Mouse (Mus musculus) retina, embryonic 14.5 days (tissue): ENCODE results near the gene Lama5.

Experiments used
- DNase-seq: peaks from one replicate; pipeline ENCODE4 v3.0.0-alpha.2; 2015; ENCODE audit warnings: low spot score

The Lama5 gene

DNA sequence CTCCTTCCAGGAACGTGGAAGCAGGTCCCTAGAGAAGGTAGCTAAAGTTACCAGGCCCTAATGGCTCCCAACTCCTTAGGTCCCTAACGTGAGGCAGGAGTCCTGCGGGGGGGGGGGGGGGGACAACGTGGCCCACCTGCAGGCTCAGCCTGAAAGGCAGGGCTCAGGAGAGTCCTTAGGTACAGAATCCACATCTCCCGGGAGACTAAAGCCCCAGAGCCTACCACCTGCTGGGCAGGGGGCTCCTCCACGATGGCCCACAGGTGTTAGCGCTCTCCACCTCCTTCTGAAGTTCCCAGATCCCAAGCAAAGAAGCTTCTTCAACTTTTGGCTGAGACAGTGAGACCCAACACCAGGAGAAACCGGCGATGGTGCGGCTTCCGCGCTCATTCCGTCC lies 1.0 kb downstream of the Lama5 start:
- no peak for DNase-seq

DNA sequence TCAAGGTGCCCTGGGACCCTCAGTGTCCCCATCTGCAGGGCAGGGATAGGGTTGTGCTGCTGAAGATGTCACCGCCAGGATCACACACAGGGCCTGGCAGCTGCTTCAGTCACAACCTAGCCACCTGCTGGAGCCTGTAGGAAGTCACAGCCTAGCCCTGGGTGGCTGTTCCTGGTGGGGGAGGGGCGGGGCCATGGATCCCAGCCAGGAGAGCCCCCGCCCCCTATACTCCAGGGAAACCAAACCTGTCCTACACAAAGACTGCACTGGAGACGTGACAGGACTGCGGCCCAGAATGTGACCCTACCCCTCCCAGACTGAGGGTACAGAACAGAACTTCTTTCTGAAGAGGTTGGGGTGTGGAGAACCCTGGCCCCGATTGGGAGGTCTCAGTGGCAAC lies 3.4 kb downstream of the Lama5 start:
- DNase-seq, result peak; percentile 54

DNA sequence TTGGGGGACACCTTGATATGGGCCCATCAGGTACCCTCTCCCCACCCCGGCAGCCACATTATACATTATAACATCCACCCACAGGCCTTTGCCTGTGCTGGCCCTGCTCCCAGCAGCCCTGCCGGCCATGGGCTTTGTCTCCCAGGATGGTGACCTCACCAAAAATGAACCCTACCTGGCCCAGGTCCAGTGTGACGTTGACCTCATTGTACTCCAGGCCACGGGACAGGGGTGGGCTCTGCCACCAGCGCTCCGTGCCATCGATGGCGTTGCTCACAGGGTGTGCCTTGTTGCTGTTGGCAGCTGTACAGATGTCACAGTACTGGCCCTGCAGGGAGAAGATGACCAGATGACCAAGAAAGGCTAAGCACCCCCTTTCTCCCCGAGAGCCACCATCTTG lies 4.6 kb downstream of the Lama5 start:
- no peak for DNase-seq

DNA sequence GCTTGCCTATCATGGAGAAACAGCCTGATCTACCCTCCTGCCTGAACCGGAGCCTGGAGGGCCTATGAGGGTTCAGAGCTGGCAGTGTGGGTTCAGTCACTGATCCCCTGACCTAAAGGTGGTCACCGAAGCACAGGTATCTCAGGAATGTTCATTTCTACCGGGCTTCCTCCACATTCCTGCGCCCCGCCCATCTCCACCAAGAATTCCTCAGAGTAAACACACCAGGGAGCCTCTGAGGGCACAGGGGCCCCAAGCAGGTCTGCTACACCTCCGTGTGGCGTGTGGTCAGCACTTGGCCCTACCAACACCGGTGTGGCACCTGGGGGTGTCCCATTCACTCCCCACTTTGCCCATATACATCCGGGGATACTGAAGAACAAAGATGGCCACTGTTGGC lies 5.5 kb downstream of the Lama5 start:
- no peak for DNase-seq

DNA sequence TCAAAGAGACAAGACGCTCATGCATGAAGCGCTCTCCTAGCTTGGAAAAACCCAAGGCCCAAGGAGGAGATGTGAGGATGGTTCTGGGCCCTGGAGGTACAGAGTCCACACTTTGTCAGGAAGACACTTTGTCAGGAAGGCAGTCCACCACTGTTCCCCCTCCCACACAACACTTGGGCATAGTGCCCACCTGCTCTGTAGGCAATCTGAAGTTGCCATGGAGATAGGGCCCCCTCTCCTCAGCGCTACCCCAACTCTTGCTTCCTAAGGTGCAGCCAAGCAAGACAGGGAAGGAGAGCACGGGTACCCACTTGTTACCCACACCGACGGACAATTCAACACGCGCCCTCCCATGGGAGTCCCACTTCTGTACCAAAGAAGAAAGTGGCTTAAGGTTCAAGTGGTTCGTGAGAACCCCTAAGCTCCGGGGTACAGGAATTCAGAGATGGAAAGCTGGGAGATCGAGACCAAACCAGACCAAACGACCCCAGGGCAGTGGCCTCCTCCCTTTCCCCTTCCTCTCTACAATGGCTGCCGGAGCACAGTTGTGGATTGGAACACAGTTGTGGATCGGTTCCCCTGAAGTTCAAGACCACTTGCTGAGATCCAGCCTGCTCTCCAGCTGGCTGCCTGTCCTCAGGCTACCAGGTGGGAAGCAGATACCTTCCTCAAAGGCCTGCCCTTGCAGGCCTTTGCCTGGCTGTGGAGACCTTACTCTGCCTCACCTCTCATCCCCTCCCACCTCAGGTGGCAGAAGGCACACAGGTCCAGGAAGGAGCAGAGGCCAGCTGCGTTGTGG lies 6.3 kb downstream of the Lama5 start:
- DNase-seq, result no peak

DNA sequence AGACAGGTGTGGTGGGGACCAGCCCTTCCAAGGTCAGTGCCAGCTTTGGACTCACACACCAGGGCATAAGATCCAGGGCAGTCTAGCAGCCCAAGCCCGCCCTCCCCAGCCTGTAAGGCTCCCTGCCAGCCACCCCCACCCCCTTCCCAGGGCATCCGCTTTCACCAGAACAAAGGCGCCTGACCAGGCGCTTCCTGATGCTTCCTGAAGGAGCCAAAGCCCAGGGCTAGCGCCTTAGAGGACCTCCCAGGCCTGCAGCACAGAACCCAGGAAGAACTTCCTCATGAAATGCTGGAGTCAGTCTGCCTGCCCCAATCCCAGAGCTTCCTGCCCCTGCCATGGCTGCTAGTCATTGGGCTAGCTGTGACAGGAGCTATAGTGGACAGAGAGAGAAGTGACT lies 7.0 kb downstream of the Lama5 start:
- no peak for DNase-seq

DNA sequence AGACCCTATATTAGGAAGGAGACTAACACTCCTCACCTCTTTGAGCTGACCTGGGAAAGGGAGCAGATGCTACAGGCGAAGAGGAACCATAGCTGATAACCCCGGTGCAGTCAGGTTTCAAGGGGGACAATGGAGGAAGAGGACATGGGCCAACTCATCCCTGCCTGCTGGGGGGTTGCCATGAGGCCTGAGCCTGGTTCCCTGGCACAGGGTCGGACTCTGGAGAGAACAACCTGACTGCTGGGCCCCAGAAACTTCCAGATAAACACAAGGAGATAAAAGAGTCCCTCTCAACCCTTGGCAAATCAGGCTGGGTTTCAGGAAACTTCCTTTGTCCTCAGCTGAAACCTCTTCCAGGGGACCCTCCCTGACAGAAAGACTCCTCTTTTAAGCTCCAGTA lies 7.4 kb downstream of the Lama5 start:
- no peak for DNase-seq

DNA sequence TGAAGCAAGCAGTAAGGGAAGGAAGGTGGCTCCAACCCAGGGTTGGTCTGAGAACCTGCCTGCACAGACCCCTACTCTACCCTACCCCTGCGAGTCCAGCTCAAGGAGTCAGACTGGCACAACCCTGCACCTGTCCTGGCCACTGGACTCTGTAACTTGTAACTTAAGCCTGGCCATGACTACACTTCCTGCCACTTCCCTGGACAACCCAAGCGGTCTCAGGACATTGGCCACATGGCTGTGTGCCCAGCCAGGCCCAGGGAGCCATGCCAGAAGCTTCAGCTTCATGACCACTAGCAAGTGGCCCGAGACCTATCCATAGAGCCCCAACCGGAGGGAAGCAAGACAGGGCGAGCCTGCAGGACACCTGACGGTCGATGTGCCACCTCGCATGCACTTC lies 8.1 kb downstream of the Lama5 start:
- no peak for DNase-seq

DNA sequence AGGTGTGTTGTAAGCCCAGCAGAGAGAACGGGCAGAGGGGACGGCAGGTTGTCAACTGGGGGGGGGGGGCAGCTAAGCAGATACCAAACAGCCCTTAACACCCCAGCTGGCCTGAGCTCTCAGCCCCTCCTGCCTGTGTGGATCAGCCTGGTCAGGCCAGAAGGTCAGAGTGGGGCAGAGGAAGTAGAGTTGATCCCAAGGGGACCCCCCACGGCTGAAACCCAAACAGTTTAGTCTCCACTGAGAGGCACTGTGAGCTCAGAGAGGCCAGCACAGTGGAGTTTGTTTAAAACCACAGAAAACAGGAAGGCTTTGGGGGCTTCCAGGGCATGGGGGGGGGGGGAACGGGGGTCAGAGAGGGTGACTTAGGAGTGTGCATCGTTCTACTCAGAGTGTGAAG lies 8.7 kb downstream of the Lama5 start:
- DNase-seq, result no peak

DNA sequence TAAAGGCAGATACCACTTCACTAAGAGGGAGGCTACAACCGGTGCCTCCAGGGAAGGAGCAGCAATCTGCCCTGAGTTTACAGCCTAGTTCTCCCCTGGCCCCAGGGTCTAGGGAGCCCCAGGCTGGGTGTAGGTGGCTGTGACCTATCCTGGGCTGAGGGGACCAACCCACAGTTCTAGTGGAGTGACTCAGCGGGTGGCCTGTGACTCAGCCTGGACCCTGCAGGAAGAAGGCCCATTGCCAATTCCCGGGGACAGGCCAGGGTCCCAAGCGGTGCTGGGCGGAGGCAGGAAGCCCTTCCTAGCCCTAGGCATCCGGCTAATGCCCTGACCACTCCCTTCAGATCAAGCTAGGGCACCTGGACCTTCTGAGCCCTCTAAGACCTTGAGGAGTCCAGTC lies 9.7 kb downstream of the Lama5 start:
- DNase-seq, result no peak

DNA sequence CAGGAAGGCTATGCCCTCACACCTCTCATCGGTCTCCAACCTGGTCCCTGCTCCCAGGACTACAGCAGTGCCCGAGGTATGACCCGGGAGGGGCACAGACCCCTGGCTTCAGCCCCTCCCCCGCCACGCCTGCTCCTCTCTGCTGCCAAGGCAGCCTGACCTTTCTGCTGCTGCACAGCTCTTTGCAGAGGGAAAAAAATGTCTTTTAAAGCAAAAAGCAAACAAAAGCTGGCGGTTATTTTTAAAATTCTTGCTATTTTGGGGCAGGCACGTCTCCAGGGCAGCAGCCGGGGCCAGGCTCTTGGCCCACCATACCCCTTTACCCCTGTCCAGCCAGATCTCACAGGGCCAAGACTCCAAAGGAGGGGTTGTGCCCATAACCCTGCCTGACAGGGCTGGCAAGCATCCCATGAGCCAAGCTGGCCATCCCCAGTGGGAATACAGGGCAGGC lies 10.6 kb downstream of the Lama5 start:
- no peak for DNase-seq

DNA sequence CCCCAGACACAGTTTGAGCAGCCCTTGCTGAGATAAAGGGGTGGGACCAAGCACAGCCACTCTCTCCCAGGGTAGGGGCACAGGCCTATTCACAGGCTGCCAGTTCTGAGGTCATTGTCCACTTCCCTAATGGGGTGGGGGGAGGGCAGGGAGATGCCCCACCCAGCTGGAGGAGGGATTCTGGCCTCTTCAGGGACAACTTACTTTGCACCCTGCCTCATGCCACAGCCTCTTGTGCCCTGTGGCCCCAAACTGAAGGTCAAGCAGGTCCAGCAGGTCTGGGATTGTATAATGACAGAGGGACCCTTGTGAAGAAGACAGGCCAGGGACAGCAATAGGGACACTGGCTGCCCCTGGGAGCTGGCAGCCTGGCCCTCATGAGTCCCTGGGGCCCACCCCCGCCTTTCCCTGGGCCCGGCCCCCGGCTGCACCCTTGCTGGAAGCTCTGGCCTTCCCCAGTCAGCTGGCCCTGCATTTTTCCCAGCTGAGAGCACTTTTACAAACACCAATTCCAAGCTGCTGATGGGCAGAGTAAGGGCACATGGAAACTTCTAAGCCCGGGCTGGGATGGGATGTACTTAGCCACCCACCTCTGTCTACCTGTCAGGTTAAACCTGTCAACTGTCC lies 11.2 kb downstream of the Lama5 start:
- no peak for DNase-seq

DNA sequence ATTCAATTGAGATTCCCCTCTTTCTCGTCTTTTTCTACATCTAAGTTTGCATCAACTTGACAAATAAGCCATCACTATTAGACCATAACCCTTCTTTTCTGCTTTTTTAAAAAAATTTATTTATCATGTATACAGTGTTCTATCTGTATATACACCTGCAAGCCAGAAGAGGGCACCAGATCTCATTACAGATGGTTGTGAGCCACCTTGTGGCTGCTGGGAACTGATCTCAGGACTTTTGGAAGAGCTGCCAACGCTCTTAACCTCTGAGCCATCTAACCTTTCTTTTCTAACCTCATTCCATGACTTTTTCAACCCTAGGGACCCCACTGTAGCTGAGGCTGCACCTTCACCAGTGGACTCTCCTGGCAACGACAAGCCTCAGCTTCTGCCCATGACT lies 13.4 kb downstream of the Lama5 start:
- no peak for DNase-seq

DNA sequence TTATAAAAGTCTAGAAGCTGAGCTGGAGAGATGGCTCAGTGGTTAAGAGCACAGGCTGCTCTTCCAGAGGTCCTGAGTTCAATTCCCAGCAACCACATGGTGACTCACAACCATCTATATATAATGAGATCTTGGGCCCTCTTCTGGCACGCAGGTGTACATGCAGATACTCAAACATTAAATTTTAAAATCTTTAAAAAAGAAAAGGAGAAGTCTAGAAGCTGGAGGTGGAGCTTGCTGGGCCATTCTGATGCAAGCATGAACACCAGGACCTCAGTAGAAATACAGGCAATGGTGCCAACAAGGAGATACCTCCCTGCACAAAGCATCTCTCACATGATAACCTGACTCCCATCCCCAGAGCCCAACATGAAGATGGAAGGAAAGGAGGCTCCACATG lies 16.7 kb downstream of the Lama5 start:
- DNase-seq, result no peak

DNA sequence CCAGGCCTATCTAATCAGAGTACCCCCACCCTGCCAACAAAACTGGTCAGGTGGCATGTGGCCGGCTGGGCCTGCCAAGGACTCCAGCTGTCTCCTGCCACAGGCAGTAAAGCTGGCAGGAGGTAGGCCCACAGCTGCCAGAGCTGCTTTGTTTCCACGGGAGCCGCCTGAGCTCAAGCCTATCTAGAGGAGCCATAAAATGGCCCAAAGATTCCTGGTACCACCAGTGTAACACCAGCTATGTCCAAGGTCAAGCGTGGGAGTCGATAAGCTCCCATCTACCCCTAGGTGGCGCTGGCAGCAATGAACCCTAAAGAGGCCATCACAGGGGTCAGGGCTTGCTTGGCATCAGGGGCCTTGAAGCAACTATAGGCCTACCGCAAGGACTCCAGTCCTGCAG lies 17.8 kb downstream of the Lama5 start:
- DNase-seq, result peak; percentile 74

DNA sequence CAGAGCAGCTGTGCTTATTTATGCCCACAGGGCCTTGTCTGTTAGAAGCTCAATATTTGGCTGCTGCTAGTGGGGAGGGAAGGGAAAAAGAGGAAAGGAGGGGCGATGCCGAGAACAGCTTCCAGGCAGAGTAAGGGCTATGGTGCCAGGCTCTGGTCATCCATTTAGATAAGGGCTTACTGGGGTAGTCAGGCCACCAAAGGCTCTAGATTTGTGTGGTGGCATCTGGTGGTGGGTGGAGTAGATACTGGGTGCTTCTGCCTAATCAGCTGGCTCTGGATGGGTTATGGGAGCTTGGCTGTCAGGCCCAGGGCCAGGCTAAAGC lies 19.7 kb downstream of the Lama5 start:
- DNase-seq, result no peak

DNA sequence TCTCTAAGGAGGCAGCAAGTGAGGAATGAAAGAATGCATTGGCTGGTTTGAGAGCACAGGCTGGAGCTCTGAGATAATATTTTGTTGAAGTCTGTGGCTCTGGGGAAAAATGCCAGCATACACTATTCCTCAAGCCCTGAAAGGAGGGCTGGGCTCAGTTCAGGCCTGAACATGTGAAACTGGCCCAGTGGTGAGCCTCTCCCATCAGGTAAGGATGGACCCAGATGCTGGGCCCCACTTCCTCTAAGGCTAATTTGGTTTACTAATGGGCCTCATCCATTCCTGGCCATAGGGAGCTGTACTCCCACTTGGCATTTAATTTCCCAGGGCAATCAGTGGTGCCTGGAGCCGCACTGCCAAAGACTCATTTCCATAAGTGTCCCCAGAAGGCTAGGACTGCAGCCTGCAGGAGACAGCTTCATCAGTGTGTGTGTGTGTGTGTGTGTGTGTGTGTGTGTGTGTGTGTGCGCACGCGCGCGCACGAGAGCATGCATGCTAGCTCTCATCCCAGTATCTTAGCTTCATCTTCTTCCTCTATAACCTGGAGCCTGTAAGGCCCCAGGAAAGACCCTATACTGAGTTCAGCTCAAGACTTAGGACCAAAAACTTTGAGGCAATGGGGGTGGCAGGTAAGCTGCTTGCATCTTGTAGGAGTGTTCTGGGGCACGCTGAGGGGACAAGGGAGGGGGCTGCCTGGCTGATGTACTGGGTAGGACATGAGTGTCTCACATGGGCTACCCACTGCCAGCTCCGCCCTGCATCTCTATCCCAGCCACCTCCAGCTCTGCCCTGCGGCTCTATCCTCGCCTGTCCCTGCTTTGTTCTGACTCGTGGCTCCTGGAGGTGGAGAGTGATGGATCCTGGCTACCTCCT lies 20.3 kb downstream of the Lama5 start:
- no peak for DNase-seq

DNA sequence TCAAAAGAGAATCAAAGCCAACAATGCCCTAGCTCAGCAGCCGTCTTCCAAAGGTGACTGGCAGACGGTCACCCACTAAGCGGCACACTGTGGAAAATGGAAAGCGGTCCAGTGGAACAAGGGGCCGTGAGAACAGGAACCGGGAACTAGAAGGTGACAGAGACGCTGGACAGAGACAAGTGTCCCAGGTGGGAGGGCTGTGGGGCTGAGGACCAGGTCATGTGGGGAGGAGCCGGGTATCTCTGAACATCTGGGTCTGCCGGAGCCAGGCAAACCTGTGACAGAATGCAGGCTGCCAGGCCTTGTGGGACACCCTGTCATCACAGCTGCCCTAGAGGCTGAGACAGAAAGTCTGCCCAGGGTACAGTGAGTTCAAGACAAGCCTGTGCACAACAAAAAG lies 21.2 kb downstream of the Lama5 start:
- DNase-seq, result no peak

DNA sequence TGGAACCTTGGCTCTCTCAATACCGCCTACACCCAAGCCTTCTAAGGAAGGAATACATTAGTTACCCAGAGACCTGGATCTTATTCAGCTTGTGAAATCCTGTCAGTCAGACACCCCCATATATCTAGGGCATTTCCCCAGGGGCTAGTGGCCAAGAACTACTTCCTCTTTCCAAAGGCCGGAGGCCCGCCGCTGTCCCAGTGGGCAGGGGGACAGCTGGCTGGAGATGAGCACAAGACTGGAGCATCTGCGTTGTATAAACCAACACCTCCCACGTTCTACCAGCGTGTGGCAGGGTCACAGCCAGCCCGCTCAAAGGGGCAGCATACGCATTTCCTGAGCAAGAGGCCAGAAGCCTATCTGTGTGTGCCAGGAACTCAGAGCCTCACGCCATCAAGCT lies 22.9 kb downstream of the Lama5 start:
- DNase-seq, result no peak

DNA sequence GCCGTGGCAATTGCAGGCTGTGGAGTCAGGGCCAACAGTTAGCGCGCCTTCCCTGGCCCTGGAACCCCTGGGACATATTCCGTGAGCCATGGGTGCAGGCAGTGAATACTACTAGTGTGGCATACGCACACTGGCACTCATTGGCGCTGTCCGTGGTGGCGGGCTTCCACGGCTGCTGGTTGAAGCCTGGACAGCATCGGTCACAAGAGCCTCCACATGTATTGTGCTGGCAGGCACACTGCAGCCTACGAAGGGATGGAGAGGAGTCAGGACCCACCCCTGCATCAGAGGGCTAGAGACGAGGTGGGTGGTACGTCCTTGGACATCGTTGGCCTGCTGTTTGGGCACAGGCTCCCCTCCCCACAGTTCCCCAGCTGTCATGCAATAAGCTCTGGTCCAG lies 23.4 kb downstream of the Lama5 start:
- DNase-seq, result no peak

DNA sequence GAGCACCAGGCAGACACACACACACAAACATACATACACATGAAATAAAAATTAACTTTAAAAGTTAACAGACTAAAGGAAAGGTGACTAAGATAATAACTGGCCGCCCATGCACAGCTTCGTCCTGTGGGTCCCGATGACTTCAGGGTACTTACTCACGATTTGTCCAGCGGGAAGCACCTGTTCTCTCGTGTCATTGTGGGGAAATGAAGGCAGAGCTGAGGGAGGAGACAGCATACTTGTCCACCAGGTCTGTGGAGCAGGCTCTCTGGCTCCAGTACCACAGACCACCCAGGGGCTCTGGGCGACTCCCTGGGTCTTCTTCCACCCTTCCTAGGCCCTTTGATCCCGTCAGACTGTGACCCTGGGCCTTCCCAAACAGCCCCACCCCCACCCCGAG lies 24.4 kb downstream of the Lama5 start:
- DNase-seq, result no peak

DNA sequence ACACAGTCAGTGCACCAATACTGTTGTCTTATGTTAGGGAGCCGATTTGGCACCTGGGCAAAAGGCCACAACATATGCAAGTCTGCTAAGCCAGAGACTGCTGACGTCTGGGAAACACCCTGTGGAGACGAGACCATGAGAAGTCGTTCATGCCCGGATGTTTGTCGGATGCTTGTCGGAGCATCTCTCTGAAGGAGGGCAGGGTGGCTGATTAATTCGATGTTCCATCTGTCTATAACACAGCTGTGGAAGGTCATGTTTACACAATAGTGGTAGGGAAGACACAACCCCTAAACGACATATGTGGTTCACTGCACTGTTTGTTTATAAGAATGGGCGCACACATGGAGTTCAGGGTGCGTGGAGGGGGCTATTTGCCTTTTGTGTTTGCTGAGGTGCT lies 25.0 kb downstream of the Lama5 start:
- DNase-seq, result no peak

DNA sequence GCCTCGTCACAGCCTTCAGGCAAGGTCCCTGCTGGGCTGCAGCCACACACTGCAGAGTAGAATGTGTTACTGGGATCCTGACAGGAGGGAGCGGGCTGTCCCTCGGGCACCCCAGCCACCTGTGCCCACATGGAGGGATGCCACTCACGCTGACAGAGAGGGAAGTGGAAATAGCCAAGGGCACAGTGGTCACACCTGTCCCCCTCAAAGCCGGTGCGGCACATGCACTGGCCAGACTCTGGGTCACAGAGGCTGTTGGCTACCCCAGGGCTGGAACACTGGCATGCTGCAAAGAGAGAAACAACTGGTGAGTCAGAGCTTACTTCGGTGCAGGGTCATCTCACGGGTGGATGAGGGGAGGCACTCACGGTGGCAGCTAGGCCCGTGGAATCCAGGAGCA lies 26.9 kb downstream of the Lama5 start:
- no peak for DNase-seq
